In the genomic region with DNA sequence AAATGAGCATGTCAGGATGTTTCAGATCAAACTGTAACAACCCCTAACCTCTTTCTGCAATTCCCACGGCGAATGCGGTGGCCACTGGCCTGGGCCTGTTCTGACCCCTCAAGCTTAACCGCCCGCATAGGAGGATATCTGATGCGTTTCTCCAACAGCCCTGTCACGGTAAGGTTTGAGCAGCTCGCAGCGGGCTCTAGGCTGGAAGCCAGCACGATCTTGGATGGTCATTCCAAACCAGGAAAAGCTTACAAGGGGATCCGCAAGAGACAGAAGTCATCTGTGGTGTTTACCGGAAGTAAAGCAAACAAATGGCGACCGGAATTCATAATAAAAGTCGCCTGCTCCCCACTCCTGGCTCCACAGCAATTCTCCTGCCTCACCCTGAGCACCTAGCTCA, we compare ENCODE assay signal across 18 mouse cellular contexts.
"Had no signal": no experiment of that assay in that cellular context is flagged by ENCODE, and none has a peak within 500 bp of the region (broad histone marks: within the 10 kb centered on the region; RNA-seq: fewer than 3 reads in every experiment).

No protein-coding gene starts in this region.

- H3K4me2 ChIP-seq: lung, embryonic 15.5 days; midbrain, embryonic 12.5 days; neural tube, embryonic 13.5 days; neural tube, embryonic 15.5 days had no signal

- H3K9ac ChIP-seq: lung, embryonic 15.5 days; midbrain, embryonic 12.5 days; neural tube, embryonic 13.5 days; neural tube, embryonic 15.5 days had no signal

- H3K9me3 ChIP-seq: lung, embryonic 15.5 days; midbrain, embryonic 12.5 days; neural tube, embryonic 15.5 days had no signal

- DNase-seq: lung, adult 18-20 months; lung, postnatal 10 days; lung, postnatal 4 days; midbrain, embryonic 14.5 days; retina, postnatal 1 day; right cerebral cortex, adult 18-20 months; right cerebral cortex, postnatal 25 days; right cerebral cortex, postnatal 4 days; spleen, adult 18-20 months; thymus, adult 18-20 months; thymus, postnatal 14 days; thymus, postnatal 36 days had no signal

- H3K4me3 ChIP-seq: lung, embryonic 15.5 days; midbrain, embryonic 12.5 days; myocyte; neural tube, embryonic 13.5 days; neural tube, embryonic 15.5 days had no signal

- H3K4me1 ChIP-seq: lung, embryonic 15.5 days; midbrain, embryonic 12.5 days; neural tube, embryonic 13.5 days; neural tube, embryonic 15.5 days had no signal

- H3K27me3 ChIP-seq: lung, embryonic 15.5 days; midbrain, embryonic 12.5 days; neural tube, embryonic 13.5 days; neural tube, embryonic 15.5 days had no signal

- H3K36me3 ChIP-seq: lung, embryonic 15.5 days; midbrain, embryonic 12.5 days; neural tube, embryonic 13.5 days; neural tube, embryonic 15.5 days had no signal

- ATAC-seq: midbrain, embryonic 16.5 days had no signal

- H3K27ac ChIP-seq: lung, embryonic 15.5 days; midbrain, embryonic 12.5 days; neural tube, embryonic 13.5 days; neural tube, embryonic 15.5 days had no signal
